Mouse (Mus musculus): ENCODE results near the gene Psmd9. TPM values are rescaled to one million over a fixed set of nuclear protein-coding genes. Genes with fewer than 3 reads are reported as not detected.

Gene Psmd9
- polyA plus RNA-seq, 1 experiment = 31.0 TPM

- Histone ChIP-seq H3K4me3 (ENCODE audit: insufficient read depth, low read length) (no peak overlapping the region), H3K27ac (ENCODE audit: insufficient read depth, low read depth, low read length) (no peak overlapping the region), H3K4me1 (ENCODE audit: control insufficient read depth, insufficient read depth, low read length) (no peaks in the 10 kb centered on the region)
- no peak for TF ChIP-seq CTCF (IDR thresholded peaks at IDR 0.05; ENCODE audit: low read depth, low read length)
- TF ChIP-seq POLR2A (IDR thresholded peaks at IDR 0.05; ENCODE audit: borderline replicate concordance, low read depth, low read length) = no peak
Observed at GRCm38 (mm10) chr5:123160341-123160740, 8.9 kb upstream of the Psmd9 start.

GRCm38 (mm10) chr5:123162942-123163341 is 6.3 kb upstream of the Psmd9 start:
- Histone ChIP-seq H3K4me1 (ENCODE audit: control insufficient read depth, insufficient read depth, low read length) (no peaks in the 10 kb centered on the region), H3K4me3 (ENCODE audit: insufficient read depth, low read length) (no peak overlapping the region), H3K27ac (ENCODE audit: insufficient read depth, low read depth, low read length) (no peak overlapping the region)
- TF ChIP-seq POLR2A (IDR thresholded peaks at IDR 0.05; ENCODE audit: borderline replicate concordance, low read depth, low read length) (no peak), CTCF (IDR thresholded peaks at IDR 0.05; ENCODE audit: low read depth, low read length) (no peak)

GRCm38 (mm10) chr5:123166437-123166836 is 2.8 kb upstream of the Psmd9 start:
- Histone ChIP-seq H3K4me1 (ENCODE audit: control insufficient read depth, insufficient read depth, low read length) (no peaks in the 10 kb centered on the region), H3K4me3 (ENCODE audit: insufficient read depth, low read length) (no peak overlapping the region), H3K27ac (ENCODE audit: insufficient read depth, low read depth, low read length) (no peak overlapping the region)
- TF ChIP-seq POLR2A (IDR thresholded peaks at IDR 0.05; ENCODE audit: borderline replicate concordance, low read depth, low read length) (no peak), CTCF (IDR thresholded peaks at IDR 0.05; ENCODE audit: low read depth, low read length) (no peak)

- no peaks in the 10 kb centered on the region for H3K4me1 ChIP-seq (ENCODE audit: control insufficient read depth, insufficient read depth, low read length)
- TF ChIP-seq CTCF (IDR thresholded peaks at IDR 0.05; ENCODE audit: low read depth, low read length) (no peak), POLR2A (IDR thresholded peaks at IDR 0.05; ENCODE audit: borderline replicate concordance, low read depth, low read length) (no peak)
- no peak overlapping the region for H3K27ac ChIP-seq (ENCODE audit: insufficient read depth, low read depth, low read length)
- no peak overlapping the region for H3K4me3 ChIP-seq (ENCODE audit: insufficient read depth, low read length)
Observed at GRCm38 (mm10) chr5:123167591-123167990, 1.6 kb upstream of the Psmd9 start.

GRCm38 (mm10) chr5:123170365-123170764 is 1.2 kb downstream of the Psmd9 start:
- Histone ChIP-seq H3K27ac (ENCODE audit: insufficient read depth, low read depth, low read length) (no peak overlapping the region), H3K4me3 (ENCODE audit: insufficient read depth, low read length) (no peak overlapping the region), H3K4me1 (ENCODE audit: control insufficient read depth, insufficient read depth, low read length) (no peaks in the 10 kb centered on the region)
- TF ChIP-seq POLR2A (IDR thresholded peaks at IDR 0.05; ENCODE audit: borderline replicate concordance, low read depth, low read length) = no peak
- TF ChIP-seq CTCF (IDR thresholded peaks at IDR 0.05; ENCODE audit: low read depth, low read length) = no peak

- TF ChIP-seq CTCF (IDR thresholded peaks at IDR 0.05; ENCODE audit: low read depth, low read length) (peak; percentile 93), POLR2A (IDR thresholded peaks at IDR 0.05; ENCODE audit: borderline replicate concordance, low read depth, low read length) (no peak)
- no peaks in the 10 kb centered on the region for H3K4me1 ChIP-seq (ENCODE audit: control insufficient read depth, insufficient read depth, low read length)
- H3K4me3 ChIP-seq (ENCODE audit: insufficient read depth, low read length) = no peak overlapping the region
- no peak overlapping the region for H3K27ac ChIP-seq (ENCODE audit: insufficient read depth, low read depth, low read length)
Observed at GRCm38 (mm10) chr5:123171646-123172350, 2.6 kb downstream of the Psmd9 start.

- Histone ChIP-seq H3K4me1 (ENCODE audit: control insufficient read depth, insufficient read depth, low read length) (no peaks in the 10 kb centered on the region), H3K4me3 (ENCODE audit: insufficient read depth, low read length) (no peak overlapping the region), H3K27ac (ENCODE audit: insufficient read depth, low read depth, low read length) (no peak overlapping the region)
- no peak for TF ChIP-seq POLR2A (IDR thresholded peaks at IDR 0.05; ENCODE audit: borderline replicate concordance, low read depth, low read length)
- no peak for TF ChIP-seq CTCF (IDR thresholded peaks at IDR 0.05; ENCODE audit: low read depth, low read length)
Observed at GRCm38 (mm10) chr5:123178792-123179191, 9.6 kb downstream of the Psmd9 start.

- no peaks in the 10 kb centered on the region for H3K4me1 ChIP-seq (ENCODE audit: control insufficient read depth, insufficient read depth, low read length)
- H3K27ac ChIP-seq (ENCODE audit: insufficient read depth, low read depth, low read length) = no peak overlapping the region
- no peak overlapping the region for H3K4me3 ChIP-seq (ENCODE audit: insufficient read depth, low read length)
- no peak for TF ChIP-seq CTCF (IDR thresholded peaks at IDR 0.05; ENCODE audit: low read depth, low read length)
- TF ChIP-seq POLR2A (IDR thresholded peaks at IDR 0.05; ENCODE audit: borderline replicate concordance, low read depth, low read length) = no peak
Observed at GRCm38 (mm10) chr5:123180390-123180789, 11.2 kb downstream of the Psmd9 start.

- no peak overlapping the region for H3K4me3 ChIP-seq (ENCODE audit: insufficient read depth, low read length)
- TF ChIP-seq POLR2A (IDR thresholded peaks at IDR 0.05; ENCODE audit: borderline replicate concordance, low read depth, low read length) = no peak
- no peak for TF ChIP-seq CTCF (IDR thresholded peaks at IDR 0.05; ENCODE audit: low read depth, low read length)
- H3K27ac ChIP-seq (ENCODE audit: insufficient read depth, low read depth, low read length) = no peak overlapping the region
- no peaks in the 10 kb centered on the region for H3K4me1 ChIP-seq (ENCODE audit: control insufficient read depth, insufficient read depth, low read length)
Observed at GRCm38 (mm10) chr5:123181536-123181935, 12.3 kb downstream of the Psmd9 start.

- Histone ChIP-seq H3K4me1 (ENCODE audit: control insufficient read depth, insufficient read depth, low read length) (no peaks in the 10 kb centered on the region), H3K27ac (ENCODE audit: insufficient read depth, low read depth, low read length) (no peak within 1 kb of the TSS), H3K4me3 (ENCODE audit: insufficient read depth, low read length) (no peak within 1 kb of the TSS)
- TF ChIP-seq CTCF (IDR thresholded peaks at IDR 0.05; ENCODE audit: low read depth, low read length) = no peak
- no peak for TF ChIP-seq POLR2A (IDR thresholded peaks at IDR 0.05; ENCODE audit: borderline replicate concordance, low read depth, low read length)
Observed at GRCm38 (mm10) chr5:123182651-123183050, 13.4 kb downstream of the Psmd9 start, which contains the start of gene Hpd. Gene Hpd (minus strand): TSS chr5:123182727.
